Mouse (Mus musculus) limb, embryonic 14.5 days (tissue): ENCODE measurements around the gene Fkbp7. TPM values are rescaled to one million over a fixed set of nuclear protein-coding genes. Genes with fewer than 3 reads are reported as not detected.

ENCODE experiments used
- ATAC-seq: fragments of 200-750 bp; cut with Nextera tagmentation; 2 replicates; pipeline ENCODE4 v1.8.0; 2017; ENCODE audit warnings: low read depth, moderate number of reproducible peaks, moderate TSS enrichment; ENCODE audit not compliant: low FRiP score
- DNase-seq: peaks from one replicate; pipeline ENCODE4 v3.0.0-alpha.2; 2015; ENCODE audit warnings: low spot score
- H3K27ac ChIP-seq: fragments of 300-500 bp; sonication (generic); replicated peaks from 2 replicates; pipeline ENCODE4 v1.5.1; 2014; ENCODE audit warnings: low read depth, mild to moderate bottlenecking, low read length, moderate library complexity, mixed read lengths
- H3K27me3 ChIP-seq: fragments of 300-500 bp; sonication (generic); 2 replicates; pipeline ENCODE4 v1.6.1; 2014; ENCODE audit warnings: low read length, mixed read lengths; ENCODE audit not compliant: control insufficient read depth, insufficient read depth
- H3K36me3 ChIP-seq: fragments of 300-500 bp; sonication (generic); 2 replicates; pipeline ENCODE4 v1.6.1; 2014; ENCODE audit warnings: mild to moderate bottlenecking, low read length, moderate library complexity, mixed read lengths; ENCODE audit not compliant: control insufficient read depth, insufficient read depth
- H3K4me1 ChIP-seq: fragments of 300-500 bp; sonication (generic); 2 replicates; pipeline ENCODE4 v1.6.1; 2014; ENCODE audit warnings: antibody characterized with exemption, low read length, mixed read lengths; ENCODE audit not compliant: control insufficient read depth, insufficient read depth
- H3K4me2 ChIP-seq: fragments of 300-500 bp; sonication (generic); replicated peaks from 2 replicates; pipeline ENCODE4 v1.6.1; 2014; ENCODE audit warnings: low read depth, mild to moderate bottlenecking, low read length, moderate library complexity; ENCODE audit not compliant: severe bottlenecking
- H3K4me3 ChIP-seq: fragments of 300-500 bp; sonication (generic); replicated peaks from 2 replicates; pipeline ENCODE4 v1.5.1; 2014; ENCODE audit warnings: low read length
- H3K9ac ChIP-seq: fragments of 300-500 bp; sonication (generic); 2 replicates; pipeline ENCODE4 v1.6.1; 2014; ENCODE audit warnings: mild to moderate bottlenecking, low read depth, low read length, moderate library complexity; ENCODE audit not compliant: severe bottlenecking
- H3K9me3 ChIP-seq: fragments of 300-500 bp; sonication (generic); 2 replicates; pipeline ENCODE4 v1.6.1; 2016; ENCODE audit warnings: low read length; ENCODE audit not compliant: control insufficient read depth
- POLR2A ChIP-seq: fragments of 200-500 bp; IDR thresholded peaks from 2 replicates; pipeline ENCODE4 v1.8.0; 2012; ENCODE audit warnings: inconsistent platforms, mild to moderate bottlenecking, moderate library complexity, borderline replicate concordance; ENCODE audit not compliant: insufficient read depth, insufficient read length; ENCODE audit errors: extremely low read depth
- WGBS: fragments of 180-500 bp; shearing (Covaris S2); extraction: QIAGEN DNeasy Blood & Tissue Kit; methylation state at CpG from one replicate; pipeline ENCODE4 v1.1.7; 2014; 5-methylcytosine and 5-hydroxymethylcytosine counted together
- polyA plus RNA-seq, 2 experiments: library from polyadenylated mRNA; depleted of rRNA in 1 of 2; stranded (reverse) in 1 of 2; unstranded in 1 of 2; fragments of >200 nt; fragmentation: Nextera tagmentation in 1 of 2; extraction: Ambion mirVana in 1 of 2; gene quantifications; 2 replicates each; pipeline versions ENCODE4 v1.2.1 to v1.2.3; 2012 to 2014

Gene Fkbp7
- polyA plus RNA-seq (2012; rRNA removed) (50.5 and 102 TPM in 2 replicates), polyA plus RNA-seq (2014; fragmentation: Nextera tagmentation; extraction: Ambion mirVana) (128 and 151 TPM in 2 replicates)

DNA sequence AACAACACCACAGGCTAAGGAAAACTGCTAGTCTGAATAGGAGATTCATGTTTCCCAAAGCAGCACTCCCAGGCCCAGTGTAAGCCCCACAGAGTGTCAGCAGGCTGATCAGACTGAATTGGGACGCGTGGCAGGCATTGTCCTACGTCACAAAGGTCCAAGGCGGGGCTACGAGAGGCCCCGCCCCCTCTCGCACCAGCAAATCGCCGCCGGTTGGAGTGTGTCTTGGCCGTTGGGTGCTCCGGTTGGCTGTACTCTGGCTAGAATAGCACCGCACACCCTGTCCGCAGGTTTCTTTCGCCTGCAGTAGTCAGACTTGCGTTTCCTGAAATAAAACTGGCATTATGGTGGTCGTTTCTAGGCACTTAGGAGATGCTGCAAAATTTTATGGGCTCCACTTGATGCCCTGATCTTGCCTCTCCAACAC, at the start of gene Fkbp7:
Gene Fkbp7 (minus strand): TSS at position 151 of the 427 bp plus-strand sequence.
- Histone ChIP-seq H3K9me3 (no peaks in the 10 kb centered on the region), H3K36me3 (peaks cover 16% of the 10 kb centered on the region), H3K9ac (peak within 1 kb of the TSS; percentile 67), H3K4me3 (peak within 1 kb of the TSS; percentile 43), H3K27ac (peak within 1 kb of the TSS; percentile 75), H3K27me3 (no peaks in the 10 kb centered on the region), H3K4me1 (peaks cover 19% of the 10 kb centered on the region), H3K4me2 (peak within 1 kb of the TSS; percentile 53)
- peak; percentile 89; the same call in 1 of the 2 replicates for TF ChIP-seq POLR2A
- under 1% methylated on average over 17 of the region's 17 CpGs for WGBS
- ATAC-seq: peak; percentile 92
- DNase-seq: peak; percentile 94

DNA sequence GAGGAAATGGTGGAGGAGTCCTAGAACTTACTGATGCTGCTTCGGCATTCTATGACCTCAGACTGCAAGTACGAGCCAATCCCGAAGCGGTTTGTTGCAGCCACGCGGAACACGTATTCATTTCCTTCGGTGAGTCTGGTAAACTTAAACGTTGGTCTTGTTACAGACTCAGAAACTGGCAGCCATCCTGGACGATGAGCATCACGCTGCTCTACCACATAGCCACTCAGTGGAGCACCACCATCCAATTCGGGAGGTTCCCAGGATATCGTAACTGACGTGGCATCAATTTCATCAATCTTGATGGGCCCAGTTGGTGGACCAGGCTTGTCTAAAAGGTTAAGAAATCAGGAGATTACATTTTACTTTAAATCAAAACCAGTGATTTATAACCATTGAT, 46.7 kb upstream of the Fkbp7 start:
- no peak overlapping the region for H3K4me3 ChIP-seq
- no peak overlapping the region for H3K27ac ChIP-seq
- no peak overlapping the region for H3K4me2 ChIP-seq
- no peaks in the 10 kb centered on the region for H3K27me3 ChIP-seq
- H3K9me3 ChIP-seq: peaks cover 6% of the 10 kb centered on the region; the same call in 1 of the 2 replicates
- no peaks in the 10 kb centered on the region for H3K4me1 ChIP-seq
- TF ChIP-seq POLR2A: no peak
- 96% methylated on average over 14 of the region's 14 CpGs for WGBS
- H3K36me3 ChIP-seq: no peaks in the 10 kb centered on the region
- ATAC-seq (no peak), DNase-seq (no peak)
- no peak overlapping the region for H3K9ac ChIP-seq

DNA sequence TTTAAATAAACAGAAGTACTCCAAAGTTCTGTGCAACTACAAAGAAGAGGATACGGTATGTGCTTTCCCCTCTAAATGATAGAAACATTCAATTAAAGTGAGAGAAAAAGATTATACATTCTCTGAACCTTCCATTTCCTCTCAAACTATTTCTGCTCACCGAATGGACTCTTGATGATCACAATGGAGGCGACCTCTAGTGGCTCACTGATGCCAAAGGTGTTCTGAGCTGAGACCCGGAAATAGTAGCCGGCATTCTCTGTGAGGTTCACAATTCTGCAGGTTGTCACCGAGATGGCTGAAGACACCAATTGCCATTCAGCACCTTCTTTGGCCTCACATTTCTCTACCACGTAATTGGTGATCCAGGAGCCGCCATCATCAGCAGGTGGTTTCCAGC, 42.1 kb upstream of the Fkbp7 start:
- ATAC-seq (no peak), DNase-seq (no peak)
- TF ChIP-seq POLR2A: no peak
- Histone ChIP-seq H3K4me1 (no peaks in the 10 kb centered on the region), H3K27ac (no peak overlapping the region), H3K9ac (no peak overlapping the region), H3K36me3 (peaks cover 6% of the 10 kb centered on the region; the same call in 1 of the 2 replicates), H3K27me3 (no peaks in the 10 kb centered on the region), H3K4me2 (no peak overlapping the region), H3K4me3 (no peak overlapping the region), H3K9me3 (peaks cover 17% of the 10 kb centered on the region)
- 71% methylated on average over 8 of the region's 8 CpGs for WGBS

DNA sequence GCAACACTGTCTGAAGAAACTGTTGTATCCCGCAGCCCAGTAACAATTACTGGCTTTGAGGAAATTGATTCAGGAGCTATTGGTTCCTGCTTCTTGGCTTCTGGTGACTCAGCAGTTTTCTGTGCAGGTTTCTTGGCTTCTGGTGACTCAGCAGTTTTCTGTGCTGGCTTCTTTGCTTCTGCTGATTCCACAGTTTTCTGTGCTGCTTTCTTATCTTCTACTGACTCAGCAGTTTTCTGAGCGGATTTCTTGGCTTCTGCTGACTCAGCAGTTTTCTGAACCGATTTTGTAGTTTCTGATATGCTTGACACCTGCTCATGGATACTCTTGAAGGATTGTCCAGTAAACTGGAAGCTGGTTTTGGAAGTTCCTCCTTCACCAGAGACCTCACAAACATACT, 35.6 kb upstream of the Fkbp7 start:
- no peak for TF ChIP-seq POLR2A
- no peak for DNase-seq
- Histone ChIP-seq H3K36me3 (peaks cover 12% of the 10 kb centered on the region; the same call in 1 of the 2 replicates), H3K27ac (no peak overlapping the region), H3K9ac (no peak overlapping the region), H3K9me3 (peaks cover 12% of the 10 kb centered on the region), H3K4me1 (no peaks in the 10 kb centered on the region), H3K27me3 (no peaks in the 10 kb centered on the region), H3K4me2 (no peak overlapping the region), H3K4me3 (no peak overlapping the region)
- WGBS: 83% methylated on average over 3 of the region's 3 CpGs
- ATAC-seq: no peak

DNA sequence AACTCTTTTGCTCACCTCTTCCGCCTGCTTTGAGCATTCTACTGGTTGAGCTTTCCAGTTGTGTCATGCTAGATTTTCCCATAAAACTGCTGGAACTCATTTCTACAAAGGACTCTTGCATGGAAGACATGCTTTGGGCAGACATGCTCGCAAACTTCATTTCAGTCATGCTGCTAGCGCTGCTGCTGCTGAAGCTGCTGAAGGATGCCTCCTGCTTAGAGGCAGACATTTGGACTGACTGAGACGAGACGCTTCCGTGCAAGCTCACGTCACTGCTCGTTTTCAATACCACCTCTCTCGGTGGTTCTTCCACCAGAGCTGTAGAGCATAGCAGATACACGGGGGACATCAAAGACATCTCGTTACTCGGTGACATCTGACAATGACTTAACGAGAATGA, 32.7 kb upstream of the Fkbp7 start:
- peaks cover 13% of the 10 kb centered on the region; the same call in 1 of the 2 replicates for H3K36me3 ChIP-seq
- DNase-seq (no peak), ATAC-seq (no peak)
- H3K27ac ChIP-seq: no peak overlapping the region
- H3K9ac ChIP-seq: no peak overlapping the region
- no peaks in the 10 kb centered on the region for H3K27me3 ChIP-seq
- 82% methylated on average over 13 of the region's 13 CpGs for WGBS
- H3K4me2 ChIP-seq: no peak overlapping the region
- TF ChIP-seq POLR2A: no peak
- H3K4me1 ChIP-seq: no peaks in the 10 kb centered on the region
- no peak overlapping the region for H3K4me3 ChIP-seq
- peaks cover 3% of the 10 kb centered on the region for H3K9me3 ChIP-seq

DNA sequence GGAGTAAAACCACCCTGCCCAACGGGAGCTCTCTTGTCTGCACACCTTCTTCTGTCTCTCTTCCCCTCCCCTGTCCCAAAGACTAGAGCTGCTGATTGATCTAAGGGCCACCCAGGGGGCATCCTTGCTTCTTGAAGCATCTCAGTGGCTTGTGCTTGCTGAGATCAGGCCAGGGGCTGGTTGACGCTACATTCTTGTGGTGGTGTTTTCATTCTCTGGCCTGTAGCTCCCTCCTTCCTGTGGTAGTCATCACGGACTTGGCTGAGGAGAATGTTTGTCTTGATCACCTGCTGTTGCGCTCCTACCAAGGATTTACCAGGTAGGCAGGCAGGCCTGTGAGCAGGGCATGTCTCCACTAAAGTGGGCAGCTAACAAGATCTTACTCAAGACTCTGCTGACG, 29.8 kb upstream of the Fkbp7 start:
- no peak for DNase-seq
- no peaks in the 10 kb centered on the region for H3K9me3 ChIP-seq
- H3K4me3 ChIP-seq: no peak overlapping the region
- no peak overlapping the region for H3K27ac ChIP-seq
- TF ChIP-seq POLR2A: no peak
- no peak for ATAC-seq
- H3K4me1 ChIP-seq: no peaks in the 10 kb centered on the region
- WGBS: 80% methylated on average over 5 of the region's 5 CpGs
- H3K4me2 ChIP-seq: no peak overlapping the region
- H3K27me3 ChIP-seq: no peaks in the 10 kb centered on the region
- no peak overlapping the region for H3K9ac ChIP-seq
- peaks cover 9% of the 10 kb centered on the region for H3K36me3 ChIP-seq
